Mouse (Mus musculus) layer of hippocampus, adult 9-11 months (tissue): ENCODE results near the gene Mttp.

Source experiments
- DNase-seq: peaks from one replicate; pipeline ENCODE4 v3.0.0; 2022

Gene Mttp

DNA sequence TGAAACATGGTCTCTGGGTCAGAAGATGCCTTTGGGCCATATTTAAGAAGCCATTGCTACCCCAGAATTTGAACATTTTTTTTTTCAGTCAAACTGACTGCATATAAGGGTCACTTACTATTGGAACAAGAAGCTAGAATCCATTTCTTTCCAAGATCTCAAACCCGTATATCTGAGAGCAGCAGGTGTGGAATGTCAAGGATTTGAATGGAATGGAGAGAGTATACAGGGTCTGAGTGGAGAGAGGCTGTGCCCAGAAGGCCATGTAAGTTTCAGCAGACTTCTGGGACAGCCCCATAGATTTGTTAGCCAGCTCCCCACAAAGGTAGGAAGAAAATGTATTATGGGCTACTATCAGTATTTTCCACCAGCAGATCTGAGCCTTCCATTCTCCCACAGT is 66.1 kb downstream of the Mttp start:
- DNase-seq = no peak

DNA sequence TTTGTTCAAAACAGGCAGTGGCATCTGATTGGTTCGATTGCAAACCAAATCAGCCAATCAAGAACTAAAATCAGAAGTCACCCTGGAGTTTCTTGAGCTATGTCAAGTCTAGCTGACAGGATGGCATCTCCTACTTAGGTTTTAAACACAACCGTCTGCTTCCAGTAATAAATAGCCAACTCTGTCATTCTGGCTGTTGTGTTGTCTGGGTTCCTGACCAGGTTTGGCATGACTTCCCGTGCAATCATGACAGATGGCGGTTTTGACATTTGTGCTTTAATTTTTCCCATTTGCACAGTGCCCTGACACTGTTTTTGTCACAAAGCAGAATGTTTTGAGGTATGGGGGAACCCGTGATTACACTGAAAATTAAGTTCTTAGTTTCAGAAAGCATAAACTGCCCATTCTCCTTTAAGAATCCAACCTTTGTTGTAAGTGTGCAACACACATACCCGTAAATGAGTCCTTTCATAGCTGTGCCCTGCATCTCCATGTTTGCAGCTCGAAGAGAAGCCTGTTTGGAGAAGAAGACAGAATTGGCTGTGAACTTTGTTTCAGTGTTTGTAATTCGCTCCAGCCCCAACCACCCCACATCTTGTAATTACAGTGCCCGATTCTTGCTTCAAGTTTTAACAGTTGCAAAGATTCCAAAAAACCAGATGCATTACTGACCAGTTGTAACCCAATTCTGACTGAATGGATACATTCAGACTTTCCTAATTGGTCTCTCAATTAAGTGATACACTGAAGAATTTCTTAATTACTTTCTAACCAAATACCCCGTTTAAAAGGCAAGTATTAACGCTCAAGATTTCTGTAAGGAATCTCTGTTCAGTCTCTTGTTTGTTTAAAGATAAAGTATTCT is 67.1 kb downstream of the Mttp start:
- no peak for DNase-seq

DNA sequence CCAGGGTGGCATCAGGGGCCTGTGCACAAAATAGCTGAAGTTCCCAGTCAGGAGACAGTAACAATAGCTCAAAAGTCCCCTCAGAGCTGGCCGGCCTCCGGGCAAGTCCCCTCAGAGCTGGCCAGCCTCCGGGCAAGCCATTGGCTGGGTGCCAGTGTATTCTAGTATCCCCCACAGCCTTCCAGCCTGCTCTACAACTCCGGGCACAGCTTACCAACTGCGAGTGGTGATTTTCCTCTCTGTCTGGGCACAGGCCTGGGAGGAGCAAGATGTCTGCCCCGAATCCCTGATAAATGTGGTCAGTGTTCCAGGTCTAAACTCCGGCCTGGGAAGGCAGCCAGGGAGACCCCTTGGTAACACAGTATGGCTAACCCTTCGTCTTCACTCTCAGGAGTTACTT is 69.6 kb downstream of the Mttp start:
- DNase-seq = no peak

DNA sequence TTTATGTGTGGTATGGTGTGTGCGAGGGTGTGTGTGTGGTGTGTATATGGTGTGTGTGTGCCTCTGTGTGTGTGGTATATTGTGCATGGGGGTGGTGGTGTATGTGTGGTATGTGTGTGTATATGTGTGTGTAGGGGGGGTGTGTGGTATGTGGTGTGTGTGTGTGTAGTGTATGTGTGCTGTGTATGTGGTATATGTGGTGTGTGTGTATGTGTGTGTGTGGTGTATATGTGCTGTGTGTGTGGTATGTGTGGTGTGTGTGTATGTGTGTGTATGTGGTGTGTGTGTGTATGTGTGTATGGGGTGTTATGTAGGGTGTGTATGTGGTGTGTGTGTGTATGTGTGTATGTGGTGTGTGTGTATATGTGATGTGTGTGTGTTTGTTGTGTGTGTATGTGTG is 70.6 kb downstream of the Mttp start:
- no peak for DNase-seq

DNA sequence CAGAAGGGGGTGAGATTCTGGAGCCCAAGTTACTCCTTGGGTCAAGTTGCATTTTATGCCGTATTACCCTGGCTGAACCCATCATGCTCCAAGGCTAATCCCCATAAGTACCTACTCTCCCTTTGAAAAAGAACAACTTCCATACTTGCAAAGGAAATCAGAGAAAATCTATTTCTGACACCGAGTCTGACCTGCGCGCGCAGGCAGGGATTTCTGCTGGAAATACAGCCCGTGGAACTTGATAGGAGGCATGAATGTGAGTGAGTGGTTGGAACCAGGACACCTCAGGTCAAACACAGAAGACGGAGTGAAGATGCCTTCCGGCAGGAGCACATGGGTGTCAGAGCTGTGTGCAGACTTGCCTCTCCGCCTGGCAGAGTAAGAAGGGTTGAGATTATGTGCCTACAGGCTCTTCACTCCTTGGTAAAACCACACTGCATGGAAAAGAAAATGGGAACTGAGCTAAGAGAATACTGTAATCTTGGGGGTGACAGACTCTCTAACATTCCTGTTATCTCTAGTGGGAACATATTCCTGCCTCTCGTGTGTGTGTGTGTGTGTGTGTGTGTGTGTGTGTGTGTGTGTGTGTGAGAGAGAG is 73.2 kb downstream of the Mttp start:
- no peak for DNase-seq

DNA sequence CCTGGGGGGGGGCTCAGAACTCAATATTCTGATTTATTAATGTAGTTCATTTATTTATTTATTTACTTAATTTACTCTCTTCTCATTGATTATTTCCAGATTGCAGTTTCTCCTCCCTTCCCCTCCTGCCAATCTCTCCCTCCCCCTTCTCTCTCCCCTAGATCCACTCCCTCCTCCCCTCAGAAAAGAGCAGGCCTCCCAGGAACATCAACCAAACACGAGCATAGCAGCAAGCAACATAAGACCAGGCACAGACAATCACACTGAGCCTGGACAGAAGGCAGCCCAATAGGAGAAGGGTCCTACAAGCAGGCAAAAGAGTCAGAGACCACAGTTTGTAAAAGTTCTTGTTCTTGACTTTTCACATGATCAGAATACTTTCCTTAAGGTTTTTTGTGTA is 73.8 kb downstream of the Mttp start:
- DNase-seq = no peak

DNA sequence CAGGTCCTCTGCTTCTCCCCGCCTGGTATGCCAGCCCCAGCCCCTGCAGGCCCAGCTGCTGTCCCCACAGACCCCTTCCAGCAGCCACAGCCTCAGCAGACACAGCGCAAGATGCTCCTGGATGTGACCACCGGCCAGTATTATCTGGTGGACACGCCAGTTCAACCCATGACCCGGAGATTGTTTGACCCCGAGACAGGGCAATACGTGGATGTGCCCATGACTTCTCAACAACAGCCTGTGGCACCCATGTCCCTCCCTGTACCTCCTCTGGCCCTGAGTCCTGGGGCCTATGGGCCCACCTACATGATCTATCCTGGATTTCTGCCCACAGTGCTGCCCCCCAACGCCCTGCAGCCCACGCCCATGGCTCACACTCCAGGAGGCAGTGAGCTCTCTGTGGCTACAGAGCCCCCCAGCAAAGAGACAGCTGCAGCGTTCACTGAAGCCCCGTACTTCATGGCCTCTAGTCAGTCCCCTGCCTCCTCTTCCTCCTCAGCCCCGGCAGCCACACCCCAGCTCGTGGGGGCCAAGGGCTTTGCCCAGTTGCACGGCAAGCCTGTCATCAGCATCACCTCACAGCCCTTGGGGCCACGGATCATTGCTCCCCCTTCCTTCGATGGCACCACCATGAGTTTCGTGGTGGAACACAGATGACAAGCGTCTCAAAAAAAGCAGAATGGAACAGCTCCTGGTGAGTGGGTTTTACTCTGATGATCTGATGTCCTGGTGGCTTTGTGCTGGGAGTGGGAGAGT is 74.8 kb downstream of the Mttp start:
- no peak for DNase-seq

DNA sequence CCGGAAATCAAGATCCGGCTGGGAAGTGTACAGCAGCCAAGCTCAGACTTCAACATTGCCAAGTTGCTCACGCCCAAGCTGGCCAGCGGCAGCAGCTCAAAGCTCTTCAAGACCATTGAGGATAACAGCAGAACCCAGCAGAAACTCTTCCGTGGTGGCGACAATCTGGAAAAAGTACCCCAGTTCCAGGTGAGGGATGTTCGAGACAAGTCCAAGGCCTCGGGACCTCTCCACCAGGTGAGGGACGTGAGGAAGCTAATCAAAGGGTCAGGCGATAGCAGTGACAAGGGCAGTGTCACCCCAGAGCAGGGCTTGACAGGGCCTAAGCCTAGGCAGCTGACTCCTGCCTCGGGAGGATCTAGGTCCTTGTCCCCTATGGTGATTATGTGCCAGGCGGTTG is 76.7 kb downstream of the Mttp start:
- no peak for DNase-seq

DNA sequence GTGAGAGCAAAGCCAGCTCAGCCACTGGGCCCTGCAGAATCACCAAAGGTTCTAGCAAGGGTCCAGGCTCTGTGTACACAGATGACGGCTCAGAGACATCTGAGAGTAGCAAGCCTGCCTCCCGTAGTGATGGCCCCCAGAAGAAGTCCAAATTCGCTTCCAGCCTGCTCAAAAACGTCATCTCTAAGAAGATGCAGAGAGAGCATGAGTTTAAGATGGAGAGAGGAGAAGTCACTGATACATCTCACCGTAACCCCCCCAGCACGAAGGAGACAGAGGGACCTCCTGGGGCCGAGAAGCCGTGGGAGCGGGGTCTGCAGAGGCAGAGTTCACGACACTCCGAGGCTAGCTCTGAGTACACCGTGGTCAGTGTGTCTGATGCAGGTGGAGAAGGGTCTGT is 77.5 kb downstream of the Mttp start, which contains the start of gene Gm5105:
Gene Gm5105 (minus strand): TSS at position 101 of the 400 bp plus-strand sequence.
- DNase-seq = no peak

DNA sequence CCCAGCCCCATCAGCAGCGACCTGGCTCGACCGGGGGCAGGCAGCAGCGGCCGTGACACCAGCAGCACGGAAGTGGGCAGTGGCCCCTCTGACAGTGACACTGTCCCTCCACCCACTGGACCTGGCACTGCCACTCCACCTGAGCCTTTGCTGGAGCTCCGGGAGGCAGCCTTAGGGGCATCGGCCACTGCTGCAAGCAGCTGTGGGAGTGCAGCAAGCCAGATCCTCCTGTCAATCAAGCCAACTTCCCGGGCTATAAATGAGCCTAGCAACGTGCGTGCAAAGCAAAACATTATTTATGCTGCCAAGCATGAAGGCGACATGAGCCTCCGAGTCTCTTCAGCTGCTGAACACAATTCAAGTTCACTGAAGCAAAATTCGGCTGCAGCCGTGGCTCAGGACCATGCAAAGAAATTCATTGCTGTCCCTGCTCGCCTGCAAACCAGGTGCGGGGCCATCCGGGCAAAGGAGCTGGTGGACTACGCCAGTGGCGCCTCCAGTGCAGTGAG is 78.4 kb downstream of the Mttp start:
- DNase-seq = peak; percentile 54

DNA sequence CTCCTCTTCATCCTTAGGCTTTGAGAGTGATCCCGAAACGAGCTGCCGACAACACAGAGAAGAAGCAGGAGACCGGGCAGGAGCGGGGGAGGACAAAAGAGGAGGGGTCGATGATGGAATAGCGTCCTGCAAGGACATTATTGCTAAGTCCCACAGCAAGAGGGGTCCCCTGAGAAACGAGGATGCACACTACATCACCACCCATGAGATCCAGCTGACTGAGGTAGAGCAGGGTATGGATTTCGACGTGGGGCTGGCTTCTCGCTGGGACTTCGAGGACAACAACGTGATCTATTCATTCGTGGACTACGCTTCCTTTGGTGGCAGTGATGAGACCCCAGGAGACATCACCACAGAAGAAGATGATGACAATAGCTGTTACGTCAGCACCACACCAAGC is 78.8 kb downstream of the Mttp start:
- DNase-seq = no peak

DNA sequence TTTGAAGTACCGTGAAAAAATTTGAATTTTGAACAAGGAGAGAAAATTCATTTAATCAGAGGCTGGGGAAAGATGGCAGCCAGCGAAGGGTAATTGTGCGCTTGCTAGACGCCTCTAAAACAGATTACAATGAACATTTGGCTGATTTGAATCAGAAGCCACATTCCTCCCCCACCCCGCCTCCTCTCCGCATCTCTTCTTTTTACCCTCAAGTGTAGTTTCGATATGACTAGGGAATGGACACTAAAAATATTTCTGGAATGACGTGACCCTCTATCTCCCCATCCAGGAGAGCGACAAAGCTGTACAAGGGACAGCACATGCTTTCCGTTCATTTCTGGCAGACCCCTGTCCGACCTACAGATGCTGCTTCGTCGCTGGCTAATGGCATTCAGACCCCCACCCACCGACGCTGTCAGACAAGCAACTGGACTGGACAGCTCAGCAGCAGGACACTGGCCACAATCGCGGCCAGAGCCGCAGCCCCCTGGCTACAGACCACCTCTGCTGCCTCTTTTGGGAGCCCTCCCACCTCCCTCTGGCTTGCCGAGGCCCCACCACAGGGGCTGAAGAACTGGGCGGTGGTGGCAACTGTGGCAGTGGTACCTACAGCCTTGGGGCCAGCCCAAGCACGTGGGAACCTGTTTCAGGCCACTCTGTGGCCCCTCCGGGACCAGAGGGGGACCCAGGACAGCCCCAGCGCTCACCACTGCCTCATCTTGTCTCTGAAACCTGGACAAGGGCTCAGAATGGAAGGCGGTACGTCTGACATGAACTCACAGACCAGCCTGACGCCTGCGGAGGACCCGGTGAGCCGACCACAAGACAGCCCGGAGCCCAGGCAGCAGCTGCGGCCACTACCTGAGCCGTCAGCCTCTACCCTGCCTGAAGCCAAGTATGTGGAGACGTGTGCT is 79.8 kb downstream of the Mttp start, which contains the start of gene 1110002E22Rik:
Gene 1110002E22Rik (plus strand): TSS at position 321 of the 914 bp plus-strand sequence.
- peak; percentile 70 for DNase-seq

DNA sequence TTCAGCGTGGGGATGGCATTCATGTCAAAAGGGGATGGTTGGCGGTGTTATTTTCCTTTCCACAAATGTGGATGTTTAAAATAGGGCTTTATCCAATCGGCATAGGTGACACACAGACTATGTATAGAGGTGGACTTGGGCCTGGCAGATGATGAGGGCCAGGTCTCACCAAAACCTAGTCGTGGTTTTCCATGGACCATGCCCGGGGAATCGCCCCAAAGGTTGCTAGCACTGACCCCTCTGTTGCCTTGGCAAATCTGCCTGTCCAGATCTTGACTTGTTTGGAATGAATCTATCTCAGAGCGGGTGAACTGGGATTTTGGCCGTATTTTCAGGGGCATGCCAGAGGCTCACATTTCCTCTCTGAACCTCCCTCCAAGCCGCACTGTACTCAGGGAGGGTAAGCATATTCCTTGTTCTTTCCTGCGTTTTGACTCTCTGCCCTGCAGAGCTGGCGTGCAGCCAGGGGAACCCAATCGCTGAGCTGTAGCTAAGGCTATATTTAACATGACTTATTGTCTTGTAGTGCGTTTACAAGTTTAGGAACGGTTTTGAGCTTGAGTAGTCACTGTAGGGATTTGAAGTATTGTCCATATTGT is 80.9 kb downstream of the Mttp start:
- no peak for DNase-seq

DNA sequence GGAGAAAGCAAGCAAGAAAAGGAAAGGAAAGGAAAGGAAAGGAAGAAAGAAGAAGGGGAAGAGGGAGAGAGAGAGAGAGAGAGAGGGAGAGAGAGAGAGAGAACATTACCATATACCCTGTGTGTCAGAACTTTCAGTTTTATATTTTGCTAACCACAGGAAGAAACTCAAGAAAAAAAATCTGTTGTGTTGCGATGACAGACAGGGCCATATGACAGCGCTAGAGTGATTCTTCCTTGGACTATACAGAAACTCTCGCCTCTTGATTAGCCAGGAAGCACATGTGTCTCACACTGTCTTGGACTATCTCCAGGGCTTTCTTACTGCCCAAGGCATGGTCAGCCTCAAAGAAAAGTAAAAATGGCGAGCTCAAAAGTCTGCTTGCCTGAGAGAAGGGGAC is 82.1 kb downstream of the Mttp start:
- no peak for DNase-seq

DNA sequence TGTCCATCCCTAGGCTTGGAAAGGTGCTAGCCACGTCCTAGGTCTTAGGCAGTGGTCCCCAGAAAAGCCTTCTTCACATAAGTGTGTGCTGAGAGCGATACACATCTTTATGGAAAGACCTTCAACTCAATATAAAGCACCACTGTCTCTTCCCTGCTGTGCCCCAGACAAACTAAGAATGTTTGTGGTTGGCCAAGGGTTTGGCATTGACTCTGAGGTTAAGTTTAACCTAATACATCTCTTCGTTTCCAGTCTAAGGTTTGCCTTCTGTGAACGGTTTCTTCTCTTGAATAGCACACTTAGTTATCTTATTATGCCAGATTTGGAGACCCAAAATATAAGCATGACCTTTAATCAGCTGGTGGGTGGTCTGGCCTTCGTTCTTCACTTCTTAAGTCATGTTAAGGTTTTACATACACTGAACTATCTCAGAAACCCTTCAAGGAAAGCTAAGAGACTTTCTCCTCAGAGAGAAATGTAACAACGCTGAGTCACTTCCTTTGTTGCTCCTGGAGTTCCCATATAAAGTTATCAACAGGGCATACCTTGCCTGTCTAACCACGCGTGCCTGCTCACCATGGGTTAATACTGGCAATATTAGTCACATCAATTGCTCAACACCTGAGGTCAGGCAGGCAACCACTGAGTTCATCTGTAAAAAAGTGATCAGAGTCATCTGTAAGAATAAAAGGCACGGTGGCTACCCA is 83.4 kb downstream of the Mttp start:
- no peak for DNase-seq

DNA sequence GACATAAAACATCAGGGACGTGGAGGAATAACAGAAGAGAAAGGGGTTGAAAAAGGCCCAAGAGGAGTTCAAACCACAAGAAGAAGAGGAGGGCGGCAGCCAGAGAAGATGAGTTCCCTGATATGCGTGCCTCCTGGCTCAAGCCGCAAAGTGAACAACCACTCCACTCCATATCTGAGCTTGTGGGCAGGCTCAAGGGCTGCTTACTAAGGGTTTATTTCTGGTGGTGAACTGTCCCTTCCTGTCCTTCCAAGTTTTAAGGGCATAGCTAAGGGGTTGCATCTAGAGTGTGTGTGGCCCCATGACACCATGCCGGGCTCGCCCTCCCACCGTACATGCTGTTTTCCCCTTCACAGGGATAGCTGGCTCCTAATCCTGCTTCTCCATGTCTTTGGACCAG is 84.3 kb downstream of the Mttp start:
- no peak for DNase-seq

DNA sequence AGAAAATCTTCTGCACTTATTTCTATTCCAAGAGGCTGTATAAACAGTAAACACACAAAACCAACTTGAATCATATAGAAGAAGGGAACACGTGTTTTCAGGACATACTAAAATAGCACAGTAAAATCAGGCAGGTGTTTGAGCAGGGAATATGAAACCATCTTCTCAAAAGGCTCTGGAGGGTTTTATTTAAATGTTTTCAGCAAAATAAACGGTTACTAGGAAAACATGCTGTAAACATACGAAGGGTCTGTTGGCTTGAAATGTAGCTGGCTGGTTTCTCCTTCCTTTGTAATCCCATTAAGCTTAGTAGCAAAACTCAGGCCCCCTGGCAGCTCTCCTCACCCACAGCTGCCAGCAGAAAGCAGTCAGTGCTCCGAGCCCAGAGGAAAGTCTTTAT is 86.5 kb downstream of the Mttp start:
- no peak for DNase-seq

DNA sequence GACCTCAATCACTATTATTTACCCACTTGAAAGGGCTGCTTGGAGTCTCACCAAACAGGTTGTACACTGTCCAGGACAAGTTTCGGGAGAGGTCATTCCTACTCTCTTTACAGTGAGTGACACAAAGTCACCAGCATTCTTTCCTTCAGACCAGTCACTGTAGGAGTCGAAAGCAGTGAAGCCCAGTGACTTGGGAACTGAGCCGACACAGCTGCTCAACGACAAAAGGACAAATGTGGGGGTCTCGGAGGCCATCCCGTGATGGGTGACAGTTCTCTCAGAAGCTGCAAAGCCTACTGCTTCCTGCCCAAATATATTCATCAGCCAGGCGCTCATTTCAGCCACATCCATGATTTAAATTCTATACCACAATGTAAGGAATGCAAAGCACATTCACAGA is 87.8 kb downstream of the Mttp start:
- DNase-seq = no peak

DNA sequence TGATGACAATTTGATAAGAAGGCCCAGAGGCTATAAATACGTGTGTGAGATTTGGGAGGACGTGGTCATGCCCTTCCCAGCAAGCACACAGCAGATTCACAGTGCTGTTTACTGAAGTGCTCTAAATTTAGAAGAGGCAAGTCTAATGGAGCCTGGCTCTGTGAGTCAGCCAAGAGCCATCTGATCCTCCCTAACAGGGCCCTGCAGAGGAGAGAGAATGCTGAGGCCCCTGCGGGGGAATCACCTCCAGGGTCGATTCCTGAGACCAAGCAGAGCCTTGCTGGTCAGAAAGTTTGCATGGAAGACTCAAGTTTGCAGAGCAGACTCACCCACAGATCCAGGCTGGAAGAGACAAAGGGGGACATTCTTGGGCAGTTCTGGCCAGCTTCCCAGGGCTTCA is 90.8 kb downstream of the Mttp start:
- no peak for DNase-seq

DNA sequence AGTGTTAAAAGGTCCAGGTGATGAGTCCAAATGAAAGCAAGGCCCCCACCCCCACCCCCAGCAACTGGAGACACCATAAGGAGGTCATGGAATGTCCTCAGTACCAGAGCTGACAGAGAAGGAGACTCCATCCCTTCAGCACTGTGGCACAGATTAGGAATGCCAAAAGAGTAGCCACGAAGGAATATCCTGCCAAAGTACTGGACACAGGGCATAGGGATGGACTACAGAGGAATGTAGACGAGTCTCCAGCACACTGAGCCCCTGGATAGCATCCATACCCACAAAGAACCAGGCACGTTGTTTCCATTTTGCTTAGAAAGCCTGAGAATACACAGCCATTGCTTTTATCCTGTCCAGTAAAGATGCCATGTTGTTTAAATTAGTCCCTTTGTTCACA is 93.3 kb downstream of the Mttp start:
- DNase-seq = no peak

DNA sequence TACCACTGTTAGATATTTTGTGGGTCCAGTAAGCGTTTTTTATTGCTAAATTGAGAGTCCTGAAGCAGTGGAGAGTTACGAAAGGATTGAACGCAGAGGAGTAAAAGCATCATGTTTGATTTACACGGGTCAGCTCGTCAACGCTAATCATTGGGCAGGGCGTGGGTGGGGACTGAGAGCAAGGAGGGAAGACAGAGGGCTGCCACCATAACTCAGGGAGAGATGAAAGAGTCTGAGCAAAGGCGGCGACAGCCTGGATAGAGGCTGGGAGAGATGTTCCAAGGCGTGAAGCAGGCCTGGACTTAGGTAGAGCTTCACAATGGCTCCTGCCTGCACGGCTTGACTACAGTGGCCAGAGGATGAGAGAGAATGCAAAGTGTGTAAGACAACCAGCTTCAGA is 94.0 kb downstream of the Mttp start:
- DNase-seq = no peak
